12 mouse cellular contexts compared by ENCODE assay signal in the genomic region with DNA sequence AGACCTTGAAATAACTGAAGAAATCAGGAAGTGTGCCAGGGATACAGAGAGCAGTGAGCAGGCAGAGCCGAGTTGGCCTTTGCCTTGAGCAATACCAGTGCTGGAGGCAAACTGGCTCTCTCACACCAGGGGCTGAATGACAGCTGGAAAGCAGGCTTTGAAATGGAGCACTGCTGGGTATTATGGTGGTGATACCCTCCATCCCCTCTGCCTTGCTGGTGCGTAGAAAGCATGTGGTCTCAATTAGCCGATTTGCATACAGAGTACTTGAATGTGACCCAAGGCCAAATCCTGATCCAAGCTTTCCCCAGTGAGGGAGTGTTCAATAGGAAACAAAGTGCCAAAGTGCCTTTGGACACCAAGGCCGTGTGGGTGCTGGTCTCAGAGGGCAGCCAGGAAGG.
DNase-seq lines count a peak whose midpoint lies in the region.
"Had no signal": no experiment of that assay in that cellular context is flagged by ENCODE, and none has a peak within 500 bp of the region (broad histone marks: within the 10 kb centered on the region; RNA-seq: fewer than 3 reads in every experiment).

No protein-coding gene starts in this region.

- intact Hi-C loops in left cerebral cortex, postnatal 4 days (cut with DNase I) = no loop called here

- H3K27ac ChIP-seq in limb, embryonic 10.5 days = 0 out of 2 replicates have a peak overlapping the region, but pooled peaks have one; percentile 1
- H3K27ac ChIP-seq: forebrain, embryonic 13.5 days; limb, embryonic 12.5 days; neural tube, embryonic 12.5 days had no signal

- H3K36me3 ChIP-seq in limb, embryonic 10.5 days = no peaks in the 10 kb centered on the region
- H3K36me3 ChIP-seq: G1E; limb, embryonic 12.5 days; neural tube, embryonic 12.5 days had no signal

- DNase-seq in heart, adult 11 months = peak; percentile 86
- no peak for DNase-seq in heart, postnatal 4 days
- DNase-seq in left cerebral cortex, postnatal 4 days = peak; percentile 46
- DNase-seq in left cerebral cortex, adult 18-20 months (ENCODE audit: low spot score in 2 of 2) = no peak
- peak; percentile 64 for DNase-seq in brain, adult 2 months (ENCODE audit: low read depth, low spot score)
- DNase-seq in limb, embryonic 10.5 days (ENCODE audit: low spot score) = peak; percentile 54
- no peak for DNase-seq in right cerebral cortex, postnatal 14 days
- DNase-seq in urinary bladder, adult 2 months (ENCODE audit: low spot score) = no peak

- 19% methylated on average over 4 of the region's 4 CpGs for WGBS in limb, embryonic 10.5 days

- H3K27me3 ChIP-seq in limb, embryonic 10.5 days (ENCODE audit: low read depth, poor library complexity, severe bottlenecking) = no peaks in the 10 kb centered on the region
- H3K27me3 ChIP-seq: forebrain, embryonic 13.5 days; limb, embryonic 12.5 days; neural tube, embryonic 12.5 days had no signal

- H3K4me1 ChIP-seq in limb, embryonic 10.5 days = peaks cover 32% of the 10 kb centered on the region

- H3K9me3 ChIP-seq in limb, embryonic 10.5 days (replicated peaks) = no peaks in the 10 kb centered on the region
- H3K9me3 ChIP-seq: forebrain, embryonic 13.5 days; G1E; limb, embryonic 12.5 days; neural tube, embryonic 12.5 days had no signal

- no peak overlapping the region for H3K4me3 ChIP-seq in limb, embryonic 10.5 days
- H3K4me3 ChIP-seq: forebrain, embryonic 13.5 days; limb, embryonic 12.5 days; neural tube, embryonic 12.5 days had no signal

Comparison
In these comparisons a context has a peak if more than half of its experiments do, and no peak if none do; other contexts are left out.
1. DNase-seq: peak in heart, adult 11 months (single experiment), left cerebral cortex, postnatal 4 days (single experiment), brain, adult 2 months (single experiment) and limb, embryonic 10.5 days (single experiment); none in heart, postnatal 4 days (single experiment), left cerebral cortex, adult 18-20 months (0 of 2), right cerebral cortex, postnatal 14 days (single experiment) and urinary bladder, adult 2 months (single experiment).